Mouse (Mus musculus): ENCODE data around the gene Cep97.

DNA sequence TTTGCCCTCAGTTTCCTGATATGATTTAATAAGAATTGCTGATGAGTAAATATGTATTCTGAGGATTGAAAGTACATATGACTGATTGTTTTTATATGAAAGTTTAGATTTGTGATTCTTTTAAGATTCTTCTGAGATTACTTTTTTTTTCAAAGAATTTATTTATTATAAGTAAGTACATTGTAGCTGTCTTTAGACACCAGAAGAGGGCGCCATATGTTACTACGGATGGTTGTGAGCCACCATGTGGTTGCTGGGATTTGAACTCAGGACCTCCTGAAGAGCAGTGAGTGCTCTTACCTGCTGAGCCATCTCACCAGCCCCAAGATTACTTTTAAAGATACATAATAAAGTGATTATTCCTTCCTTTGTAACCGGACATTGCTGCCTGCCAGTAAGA, 45.2 kb downstream of the Cep97 start:
- TF ChIP-seq CTCF (IDR thresholded peaks at IDR 0.05; ENCODE audit: low read depth, low read length) = no peak
- TF ChIP-seq GATA1 (IDR thresholded peaks at IDR 0.05; ENCODE audit: borderline replicate concordance, low read length) = no peak
- TF ChIP-seq TAL1 (conservative IDR thresholded peaks at IDR 0.05; ENCODE audit: low read depth, low read length) = no peak
- no peak for TF ChIP-seq POLR2AphosphoS5 (IDR thresholded peaks at IDR 0.05; ENCODE audit: insufficient replicate concordance, low read depth, low read length)
- no peak for TF ChIP-seq GATA2 (IDR thresholded peaks at IDR 0.05; ENCODE audit: borderline replicate concordance, low read depth, low read length)
